Mouse (Mus musculus): ENCODE data around the gene Susd6. TPM values are rescaled to one million over a fixed set of nuclear protein-coding genes. Genes with fewer than 3 reads are reported as not detected.

Susd6 gene
- total and polyA plus RNA-seq, 3 experiments, result 29.6 to 135 (median 66.6) TPM

GRCm38 (mm10) chr12:80821312-80822007, 31.1 kb downstream of the Susd6 start:
- Histone ChIP-seq H3K27me3 (ENCODE audit: insufficient read depth, low read length) (no peaks in the 10 kb centered on the region), H3K9me3 (replicated peaks) (no peaks in the 10 kb centered on the region), H3K4me3 (ENCODE audit: low read depth, low read length) (no peak overlapping the region), H3K36me3 (replicated peaks) (peaks cover 37% of the 10 kb centered on the region), H3K4me1 (ENCODE audit: insufficient read depth, low read depth, low read length) (peaks cover 76% of the 10 kb centered on the region)
- TF ChIP-seq GATA2 (IDR thresholded peaks at IDR 0.05; ENCODE audit: borderline replicate concordance, low read depth, low read length) (no peak), POLR2AphosphoS5 (IDR thresholded peaks at IDR 0.05; ENCODE audit: insufficient replicate concordance, low read depth, low read length) (no peak), TAL1 (conservative IDR thresholded peaks at IDR 0.05; ENCODE audit: low read depth, low read length) (no peak), GATA1 (IDR thresholded peaks at IDR 0.05; ENCODE audit: borderline replicate concordance, low read length) (no peak), CTCF (IDR thresholded peaks at IDR 0.05; ENCODE audit: low read depth, low read length) (no peak)
- DNase-seq (ENCODE audit: low spot score), result no peak
- no peak for ATAC-seq (ENCODE audit: extremely low read depth, insufficient number of reproducible peaks, low FRiP score, poor library complexity, severe bottlenecking)

GRCm38 (mm10) chr12:80822533-80822932, 32.2 kb downstream of the Susd6 start:
- no peaks in the 10 kb centered on the region for H3K9me3 ChIP-seq (replicated peaks)
- H3K36me3 ChIP-seq (replicated peaks), result peaks cover 39% of the 10 kb centered on the region
- H3K4me1 ChIP-seq (ENCODE audit: insufficient read depth, low read depth, low read length), result peaks cover 71% of the 10 kb centered on the region
- no peak for TF ChIP-seq CTCF (IDR thresholded peaks at IDR 0.05; ENCODE audit: low read depth, low read length)
- TF ChIP-seq TAL1 (conservative IDR thresholded peaks at IDR 0.05; ENCODE audit: low read depth, low read length), result no peak
- TF ChIP-seq POLR2AphosphoS5 (IDR thresholded peaks at IDR 0.05; ENCODE audit: insufficient replicate concordance, low read depth, low read length), result no peak
- no peak for TF ChIP-seq GATA1 (IDR thresholded peaks at IDR 0.05; ENCODE audit: borderline replicate concordance, low read length)
- no peak for TF ChIP-seq GATA2 (IDR thresholded peaks at IDR 0.05; ENCODE audit: borderline replicate concordance, low read depth, low read length)
- DNase-seq (ENCODE audit: low spot score) (no peak), ATAC-seq (ENCODE audit: extremely low read depth, insufficient number of reproducible peaks, low FRiP score, poor library complexity, severe bottlenecking) (no peak)
- no peak overlapping the region for H3K4me3 ChIP-seq (ENCODE audit: low read depth, low read length)
- no peaks in the 10 kb centered on the region for H3K27me3 ChIP-seq (ENCODE audit: insufficient read depth, low read length)

GRCm38 (mm10) chr12:80824202-80824601, 33.9 kb downstream of the Susd6 start:
- Histone ChIP-seq H3K4me3 (ENCODE audit: low read depth, low read length) (no peak overlapping the region), H3K4me1 (ENCODE audit: insufficient read depth, low read depth, low read length) (peaks cover 63% of the 10 kb centered on the region), H3K27me3 (ENCODE audit: insufficient read depth, low read length) (no peaks in the 10 kb centered on the region), H3K36me3 (replicated peaks) (peaks cover 54% of the 10 kb centered on the region), H3K9me3 (replicated peaks) (no peaks in the 10 kb centered on the region)
- TF ChIP-seq CTCF (IDR thresholded peaks at IDR 0.05; ENCODE audit: low read depth, low read length), result no peak
- TF ChIP-seq GATA2 (IDR thresholded peaks at IDR 0.05; ENCODE audit: borderline replicate concordance, low read depth, low read length), result no peak
- no peak for TF ChIP-seq TAL1 (conservative IDR thresholded peaks at IDR 0.05; ENCODE audit: low read depth, low read length)
- no peak for DNase-seq (ENCODE audit: low spot score)
- ATAC-seq (ENCODE audit: extremely low read depth, insufficient number of reproducible peaks, low FRiP score, poor library complexity, severe bottlenecking), result no peak

GRCm38 (mm10) chr12:80826423-80826822, 36.1 kb downstream of the Susd6 start:
- no peaks in the 10 kb centered on the region for H3K27me3 ChIP-seq (ENCODE audit: insufficient read depth, low read length)
- no peak for TF ChIP-seq GATA2 (IDR thresholded peaks at IDR 0.05; ENCODE audit: borderline replicate concordance, low read depth, low read length)
- no peak for TF ChIP-seq GATA1 (IDR thresholded peaks at IDR 0.05; ENCODE audit: borderline replicate concordance, low read length)
- TF ChIP-seq CTCF (IDR thresholded peaks at IDR 0.05; ENCODE audit: low read depth, low read length), result no peak
- TF ChIP-seq POLR2AphosphoS5 (IDR thresholded peaks at IDR 0.05; ENCODE audit: insufficient replicate concordance, low read depth, low read length), result no peak
- no peak for TF ChIP-seq TAL1 (conservative IDR thresholded peaks at IDR 0.05; ENCODE audit: low read depth, low read length)
- ATAC-seq (ENCODE audit: extremely low read depth, insufficient number of reproducible peaks, low FRiP score, poor library complexity, severe bottlenecking) (no peak), DNase-seq (ENCODE audit: low spot score) (no peak)
- H3K4me1 ChIP-seq (ENCODE audit: insufficient read depth, low read depth, low read length), result peaks cover 63% of the 10 kb centered on the region
- H3K4me3 ChIP-seq (ENCODE audit: low read depth, low read length), result no peak overlapping the region
- H3K9me3 ChIP-seq (replicated peaks), result no peaks in the 10 kb centered on the region
- H3K36me3 ChIP-seq (replicated peaks), result peaks cover 64% of the 10 kb centered on the region

- no peak overlapping the region for H3K4me3 ChIP-seq (ENCODE audit: low read depth, low read length)
These were observed 37.2 kb downstream of the Susd6 start for GRCm38 (mm10) chr12:80827464-80828015.

GRCm38 (mm10) chr12:80828020-80828419, 37.7 kb downstream of the Susd6 start:
- Histone ChIP-seq H3K27me3 (ENCODE audit: insufficient read depth, low read length) (no peaks in the 10 kb centered on the region), H3K4me1 (ENCODE audit: insufficient read depth, low read depth, low read length) (peaks cover 63% of the 10 kb centered on the region), H3K9me3 (replicated peaks) (no peaks in the 10 kb centered on the region), H3K4me3 (ENCODE audit: low read depth, low read length) (no peak overlapping the region), H3K36me3 (replicated peaks) (peaks cover 69% of the 10 kb centered on the region)
- no peak for ATAC-seq (ENCODE audit: extremely low read depth, insufficient number of reproducible peaks, low FRiP score, poor library complexity, severe bottlenecking)
- DNase-seq (ENCODE audit: low spot score), result no peak
- no peak for TF ChIP-seq POLR2AphosphoS5 (IDR thresholded peaks at IDR 0.05; ENCODE audit: insufficient replicate concordance, low read depth, low read length)
- TF ChIP-seq GATA2 (IDR thresholded peaks at IDR 0.05; ENCODE audit: borderline replicate concordance, low read depth, low read length), result no peak
- no peak for TF ChIP-seq TAL1 (conservative IDR thresholded peaks at IDR 0.05; ENCODE audit: low read depth, low read length)
- TF ChIP-seq CTCF (IDR thresholded peaks at IDR 0.05; ENCODE audit: low read depth, low read length), result no peak
- no peak for TF ChIP-seq GATA1 (IDR thresholded peaks at IDR 0.05; ENCODE audit: borderline replicate concordance, low read length)

More at GRCm38 (mm10) chr12:80827464-80828015, 37.2 kb downstream of the Susd6 start:
- ATAC-seq (ENCODE audit: extremely low read depth, insufficient number of reproducible peaks, low FRiP score, poor library complexity, severe bottlenecking) (no peak), DNase-seq (ENCODE audit: low spot score) (no peak)
- Histone ChIP-seq H3K4me1 (ENCODE audit: insufficient read depth, low read depth, low read length) (peaks cover 63% of the 10 kb centered on the region), H3K9me3 (replicated peaks) (no peaks in the 10 kb centered on the region), H3K36me3 (replicated peaks) (peaks cover 68% of the 10 kb centered on the region), H3K27me3 (ENCODE audit: insufficient read depth, low read length) (no peaks in the 10 kb centered on the region)
- TF ChIP-seq TAL1 (conservative IDR thresholded peaks at IDR 0.05; ENCODE audit: low read depth, low read length) (no peak), POLR2AphosphoS5 (IDR thresholded peaks at IDR 0.05; ENCODE audit: insufficient replicate concordance, low read depth, low read length) (no peak), GATA2 (IDR thresholded peaks at IDR 0.05; ENCODE audit: borderline replicate concordance, low read depth, low read length) (no peak), CTCF (IDR thresholded peaks at IDR 0.05; ENCODE audit: low read depth, low read length) (no peak), GATA1 (IDR thresholded peaks at IDR 0.05; ENCODE audit: borderline replicate concordance, low read length) (no peak)

Data from G1E (cell line).